Mouse (Mus musculus) stomach, postnatal 0 days (tissue): ENCODE results near the gene Lrrn4. TPM values are rescaled to one million over a fixed set of nuclear protein-coding genes. Genes with fewer than 3 reads are reported as not detected.

Source experiments
- ATAC-seq: fragments of 200-750 bp; cut with Nextera tagmentation; 2 replicates; pipeline ENCODE4 v1.8.0; 2017; ENCODE audit not compliant: low FRiP score, low TSS enrichment
- DNase-seq: peaks from one replicate; pipeline ENCODE4 v3.0.0-alpha.2; 2016; ENCODE audit warnings: low spot score
- H3K27ac ChIP-seq: fragments of 300-500 bp; sonication (generic); replicated peaks from 2 replicates; pipeline ENCODE4 v1.5.1; 2014; ENCODE audit warnings: mild to moderate bottlenecking, control low read depth
- H3K27me3 ChIP-seq: fragments of 300-500 bp; sonication (generic); 2 replicates; pipeline ENCODE4 v1.6.1; 2014; ENCODE audit warnings: low read length; ENCODE audit not compliant: control insufficient read depth, insufficient read depth
- H3K36me3 ChIP-seq: fragments of 300-500 bp; sonication (generic); 2 replicates; pipeline ENCODE4 v1.6.1; 2014; ENCODE audit warnings: low read length, mixed read lengths; ENCODE audit not compliant: control insufficient read depth, insufficient read depth
- H3K4me1 ChIP-seq: fragments of 300-500 bp; sonication (generic); replicated peaks from 2 replicates; pipeline ENCODE4 v1.6.1; 2014; ENCODE audit warnings: antibody characterized with exemption; ENCODE audit not compliant: control insufficient read depth, insufficient read depth
- H3K4me2 ChIP-seq: fragments of 300-500 bp; sonication (generic); replicated peaks from 2 replicates; pipeline ENCODE4 v1.6.1; 2014; ENCODE audit warnings: low read depth, mild to moderate bottlenecking, control low read depth, moderate library complexity
- H3K4me3 ChIP-seq: fragments of 300-500 bp; sonication (generic); 2 replicates; pipeline ENCODE4 v1.5.1; 2014; ENCODE audit warnings: low read depth, low read length, control low read depth
- H3K9ac ChIP-seq: fragments of 300-500 bp; sonication (generic); 2 replicates; pipeline ENCODE4 v1.6.1; 2014; ENCODE audit warnings: mild to moderate bottlenecking, low read length, control low read depth, mixed read lengths
- H3K9me3 ChIP-seq: fragments of 300-500 bp; sonication (generic); 2 replicates; pipeline ENCODE4 v1.6.1; 2016; ENCODE audit warnings: low read length; ENCODE audit not compliant: control insufficient read depth
- CTCF ChIP-seq: IDR thresholded peaks from 2 replicates; pipeline ENCODE4 v1.5.1; 2016; ENCODE audit warnings: antibody characterized with exemption, low read depth, mild to moderate bottlenecking, moderate library complexity
- EP300 ChIP-seq: optimal IDR thresholded peaks from 2 replicates; pipeline ENCODE3; 2016; ENCODE audit warnings: antibody characterized with exemption
- WGBS: fragments of 180-500 bp; shearing (Covaris S2); extraction: QIAGEN DNeasy Blood & Tissue Kit; methylation state at CpG from one replicate; pipeline ENCODE4 v1.1.7; 2014; 5-methylcytosine and 5-hydroxymethylcytosine counted together
- polyA plus RNA-seq: library from polyadenylated mRNA; unstranded; fragments of >200 nt; fragmentation: Nextera tagmentation; extraction: Ambion mirVana; gene quantifications from 2 replicates; pipeline ENCODE4 v1.2.1, GENCODE M21; 2015

Gene Lrrn4
- polyA plus RNA-seq, 1 experiment from 2014 or later, result 8.5 TPM

DNA sequence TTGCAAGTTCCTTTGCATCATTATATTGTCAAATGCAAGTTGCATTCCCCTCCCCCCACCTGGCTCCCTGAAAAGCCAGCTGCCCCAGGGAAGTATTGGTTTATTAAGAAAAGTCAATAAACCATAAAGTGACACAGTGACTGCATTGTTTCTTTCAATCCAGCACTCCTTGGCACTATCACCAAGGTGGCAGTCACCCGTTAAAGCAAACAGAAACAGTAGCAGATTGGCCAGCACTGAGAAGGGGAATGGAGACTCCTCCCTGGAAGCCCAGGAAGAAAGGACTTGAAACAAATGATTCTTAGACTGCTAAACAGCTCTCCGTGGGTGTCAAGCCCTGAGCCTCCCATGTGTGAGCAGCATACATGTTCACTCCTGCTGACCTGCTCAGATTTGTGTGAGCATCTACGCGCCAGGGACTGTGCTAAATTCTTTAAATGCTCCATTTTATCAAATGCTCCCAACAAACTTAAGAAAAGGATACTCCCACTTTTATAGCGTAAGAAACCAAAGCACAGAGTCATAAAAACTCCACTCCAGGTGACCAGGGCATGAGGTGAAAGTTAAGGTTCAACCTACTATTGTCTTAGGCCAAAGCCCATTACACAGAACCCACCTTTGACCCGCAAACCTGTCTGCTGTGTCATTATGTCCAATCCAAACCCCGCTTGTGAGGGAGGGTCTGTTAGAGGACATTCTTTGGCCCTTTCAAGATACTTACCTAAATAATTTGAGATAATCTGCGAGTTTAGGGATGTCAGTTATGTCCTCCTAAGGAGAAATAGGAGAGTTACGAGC is 41.6 kb upstream of the Lrrn4 start:
- no peak overlapping the region for H3K9ac ChIP-seq
- H3K4me3 ChIP-seq, result no peak overlapping the region
- 53% methylated on average over 9 of the region's 9 CpGs for WGBS
- H3K4me1 ChIP-seq, result no peaks in the 10 kb centered on the region
- no peaks in the 10 kb centered on the region for H3K9me3 ChIP-seq
- DNase-seq (peak; percentile 85), ATAC-seq (peak; percentile 91)
- TF ChIP-seq EP300 (no peak), CTCF (no peak)
- H3K4me2 ChIP-seq, result no peak overlapping the region
- H3K27me3 ChIP-seq, result no peaks in the 10 kb centered on the region
- H3K27ac ChIP-seq, result peak overlapping the region; percentile 81
- no peaks in the 10 kb centered on the region for H3K36me3 ChIP-seq

DNA sequence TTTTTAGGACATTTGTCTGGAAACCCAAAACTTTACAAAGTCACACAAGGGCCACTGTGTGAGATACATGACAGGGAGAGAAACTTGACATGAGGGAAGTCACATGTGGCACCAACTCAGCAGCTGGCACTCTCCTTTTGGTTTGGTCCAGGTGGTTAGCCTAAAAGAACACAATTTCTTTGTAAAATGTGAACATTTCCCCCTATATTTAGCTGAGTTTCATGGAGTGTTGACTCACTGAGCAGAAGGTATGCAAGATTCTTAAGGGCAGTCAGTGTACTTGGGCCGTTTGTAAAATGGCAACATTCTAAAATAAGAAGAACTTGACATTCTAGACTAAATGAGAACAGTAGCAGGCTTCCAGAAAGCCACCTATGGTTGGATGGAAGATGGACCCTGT is 34.1 kb upstream of the Lrrn4 start:
- Histone ChIP-seq H3K9ac (no peak overlapping the region), H3K36me3 (no peaks in the 10 kb centered on the region), H3K27ac (no peak overlapping the region), H3K4me2 (no peak overlapping the region), H3K27me3 (no peaks in the 10 kb centered on the region), H3K4me3 (no peak overlapping the region), H3K4me1 (no peaks in the 10 kb centered on the region), H3K9me3 (no peaks in the 10 kb centered on the region)
- 58% methylated on average over 1 of the region's 1 CpGs for WGBS
- DNase-seq (no peak), ATAC-seq (no peak)
- no peak for TF ChIP-seq CTCF
- TF ChIP-seq EP300, result no peak

DNA sequence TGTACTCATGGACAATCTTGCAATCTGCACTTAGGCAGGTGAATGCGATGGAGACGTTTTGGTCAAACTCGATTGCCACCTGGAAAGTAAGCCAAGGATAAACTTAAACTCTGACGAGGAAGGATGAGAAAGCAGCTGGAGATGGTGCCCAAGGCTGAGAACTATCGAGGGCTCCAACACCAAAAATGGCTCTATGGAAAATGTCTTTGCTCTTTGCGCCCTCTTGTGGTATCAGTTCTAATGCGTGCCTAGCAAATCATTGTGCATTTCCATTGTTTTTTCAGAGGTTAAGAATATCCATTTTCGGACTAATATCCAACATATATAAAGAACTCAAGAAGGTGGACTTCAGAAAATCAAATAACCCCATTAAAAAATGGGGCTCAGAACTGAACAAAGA is 26.1 kb upstream of the Lrrn4 start:
- Histone ChIP-seq H3K9me3 (no peaks in the 10 kb centered on the region), H3K4me2 (no peak overlapping the region), H3K4me1 (no peaks in the 10 kb centered on the region), H3K9ac (no peak overlapping the region), H3K27ac (no peak overlapping the region), H3K27me3 (no peaks in the 10 kb centered on the region), H3K4me3 (no peak overlapping the region), H3K36me3 (no peaks in the 10 kb centered on the region; the same call in 1 of the 2 replicates)
- ATAC-seq, result no peak
- TF ChIP-seq EP300 (no peak), CTCF (peak; percentile 69)
- 29% methylated on average over 8 of the region's 8 CpGs for WGBS
- no peak for DNase-seq

DNA sequence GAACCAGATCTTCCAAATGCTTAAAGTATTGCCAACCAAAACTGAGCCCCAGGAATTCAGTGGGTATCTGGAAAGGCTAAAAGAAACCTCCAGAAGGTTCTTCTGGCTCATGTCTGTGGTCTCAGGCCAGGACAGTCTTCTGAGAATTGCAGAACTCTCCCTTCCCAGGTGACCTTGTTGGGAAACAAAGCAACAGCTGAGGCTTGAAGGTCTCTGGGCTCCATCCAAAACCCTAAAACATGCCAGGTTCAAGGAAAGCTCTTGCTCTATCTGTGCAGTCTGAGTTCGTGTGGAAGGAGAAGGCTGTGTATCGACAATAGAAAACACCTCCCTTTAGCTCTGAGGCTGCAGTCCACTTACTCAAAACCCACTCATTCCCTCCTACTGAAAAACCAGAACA is 24.3 kb upstream of the Lrrn4 start:
- no peak for ATAC-seq
- Histone ChIP-seq H3K27ac (no peak overlapping the region), H3K9ac (no peak overlapping the region), H3K4me1 (no peaks in the 10 kb centered on the region), H3K27me3 (no peaks in the 10 kb centered on the region), H3K9me3 (no peaks in the 10 kb centered on the region), H3K4me3 (no peak overlapping the region), H3K4me2 (no peak overlapping the region), H3K36me3 (no peaks in the 10 kb centered on the region; the same call in 1 of the 2 replicates)
- no peak for TF ChIP-seq EP300
- TF ChIP-seq CTCF, result no peak
- DNase-seq, result no peak
- WGBS, result 67% methylated on average over 2 of the region's 2 CpGs

- ATAC-seq (peak; percentile 25), DNase-seq (peak; percentile 37)
- H3K4me2 ChIP-seq, result no peak overlapping the region
- TF ChIP-seq EP300, result no peak
- peak; percentile 82 for TF ChIP-seq CTCF
- no peak overlapping the region for H3K9ac ChIP-seq
- no peak overlapping the region for H3K27ac ChIP-seq
- WGBS, result 36% methylated on average over 3 of the region's 3 CpGs
- no peaks in the 10 kb centered on the region; the same call in 1 of the 2 replicates for H3K36me3 ChIP-seq
- no peaks in the 10 kb centered on the region for H3K4me1 ChIP-seq
- H3K4me3 ChIP-seq, result no peak overlapping the region
- no peaks in the 10 kb centered on the region for H3K9me3 ChIP-seq
- H3K27me3 ChIP-seq, result no peaks in the 10 kb centered on the region
Observed at GRCm38 (mm10) chr2:132903498-132903897, 22.8 kb upstream of the Lrrn4 start.

DNA sequence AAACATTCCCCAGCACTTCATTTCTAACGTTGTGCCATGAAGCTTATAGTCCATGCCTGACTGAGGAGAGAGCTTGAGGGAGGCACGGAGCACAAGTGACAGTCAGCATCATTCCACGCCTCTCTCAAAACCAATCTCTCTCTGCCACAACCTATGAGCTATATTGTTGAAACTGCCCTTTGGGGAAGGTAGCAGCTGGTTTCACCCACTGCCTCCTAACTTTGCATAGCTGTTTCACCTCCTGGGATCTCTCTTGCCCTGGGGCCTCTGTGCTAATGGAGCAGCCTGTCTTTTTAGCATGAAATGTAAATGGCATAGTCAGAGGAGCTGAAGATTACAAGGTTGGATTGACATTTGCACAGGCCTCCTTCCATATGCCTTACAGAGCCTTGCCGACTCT is 21.4 kb upstream of the Lrrn4 start:
- Histone ChIP-seq H3K4me3 (no peak overlapping the region), H3K36me3 (no peaks in the 10 kb centered on the region; the same call in 1 of the 2 replicates), H3K27ac (no peak overlapping the region), H3K4me1 (no peaks in the 10 kb centered on the region), H3K9me3 (no peaks in the 10 kb centered on the region), H3K27me3 (no peaks in the 10 kb centered on the region), H3K9ac (no peak overlapping the region), H3K4me2 (no peak overlapping the region)
- ATAC-seq (no peak), DNase-seq (no peak)
- TF ChIP-seq EP300 (no peak), CTCF (no peak)
- 78% methylated on average over 3 of the region's 4 CpGs for WGBS
